Mouse (Mus musculus) liver, adult 10 weeks (tissue): ENCODE measurements around the gene Tmem231. TPM values are rescaled to one million over a fixed set of nuclear protein-coding genes. Genes with fewer than 3 reads are reported as not detected.

Experiments
- polyA plus RNA-seq: library from polyadenylated mRNA; stranded (reverse); fragments of 350-450 nt; fragmentation: Illumina TruSeq; extraction: RNeasy Lipid Tissue Mini Kit (QIAGEN cat#74804); gene quantifications from one replicate; pipeline ENCODE4 v1.2.3, GENCODE M21; 2014; ENCODE audit warnings: low read depth, low replicate concordance

Gene Tmem231
- not detected for polyA plus RNA-seq

DNA sequence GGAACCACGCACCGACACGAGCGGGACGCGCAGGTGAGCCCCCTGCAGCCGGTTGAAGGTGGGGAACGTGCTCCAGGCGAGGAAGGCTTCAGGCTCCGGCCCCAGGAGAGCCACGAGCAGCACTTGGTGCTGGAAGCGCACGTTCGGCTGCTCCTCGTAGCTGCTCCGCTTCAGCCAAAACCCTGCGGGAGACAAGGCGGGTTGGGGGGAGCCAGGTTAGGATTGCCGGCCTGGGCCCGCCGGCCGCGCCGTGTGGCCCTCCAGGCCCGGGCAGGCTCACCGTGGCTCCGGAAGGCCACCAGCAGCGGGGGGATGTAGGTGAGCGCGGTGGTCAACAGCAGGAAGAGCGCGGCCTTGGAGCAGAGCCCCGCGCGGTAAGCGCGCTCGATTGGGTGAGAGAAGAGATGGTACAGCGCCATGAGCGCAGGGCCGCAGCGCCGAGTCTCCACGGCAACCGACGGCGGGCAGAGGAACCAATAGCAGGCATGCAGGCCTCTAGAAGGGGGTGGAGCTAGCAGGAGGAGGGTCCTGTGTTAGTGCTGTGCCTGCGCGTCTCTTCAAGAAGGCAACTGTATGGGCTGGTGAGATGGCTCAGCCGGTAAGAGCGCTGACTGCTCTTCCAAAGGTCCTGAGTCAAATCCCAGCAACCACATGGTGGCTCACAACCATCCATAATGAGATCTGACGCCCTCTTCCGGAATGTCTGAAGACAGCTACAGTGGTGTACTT is at the start of gene Tmem231:
TSS of gene Tmem231 (minus strand) at position 534 of the 729 bp plus-strand sequence.

GRCm38 (mm10) chr8:111940171-111941100 is 6.8 kb upstream of the Tmem231 start, which contains the start of gene Gabarapl2:
TSS of gene Gabarapl2 (plus strand) at chr8:111940703.

GRCm38 (mm10) chr8:111909621-111910450 is 23.8 kb downstream of the Tmem231 start, which contains the start of gene Chst5:
TSS of gene Chst5 (minus strand) at chr8:111910447.

DNA sequence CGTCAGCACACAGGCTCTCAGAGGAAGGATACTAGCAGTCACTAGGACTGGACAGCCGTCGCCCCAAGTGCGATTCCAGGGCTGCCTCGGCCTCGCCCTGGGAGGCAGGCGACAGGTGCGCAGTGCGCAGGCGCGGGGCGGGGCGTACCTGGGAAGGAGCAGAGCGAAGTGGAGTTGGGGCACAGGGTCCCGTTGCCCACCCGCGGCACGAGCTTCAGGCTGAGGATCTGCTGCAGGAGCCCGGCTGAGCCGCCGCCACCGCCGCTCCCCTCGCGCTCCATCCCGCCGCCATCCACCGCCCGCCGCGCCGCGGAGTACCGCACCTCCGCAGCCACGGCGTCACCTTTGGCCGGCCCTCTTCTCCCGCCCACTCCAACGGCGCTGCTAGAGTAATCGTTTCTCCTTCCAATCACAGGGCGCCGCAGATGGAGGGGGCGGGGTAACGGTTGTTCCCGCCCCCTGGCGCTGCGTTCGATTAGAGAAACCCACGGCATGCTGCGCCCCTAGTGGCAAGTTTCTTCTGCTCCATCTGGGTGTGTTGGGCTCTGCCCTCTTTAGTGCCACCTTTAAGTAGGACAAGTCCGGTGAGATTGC is 57.2 kb downstream of the Tmem231 start, which contains the start of gene Tmem170:
TSS of gene Tmem170 (minus strand) at position 396 of the 594 bp plus-strand sequence.

Other genes with a start within 250 kb of the Tmem231 start
- not detected for gene Ctrb1, start 242.9 kb downstream of the Tmem231 start, polyA plus RNA-seq
- 0.69 TPM for gene Bcar1, start 190.1 kb downstream of the Tmem231 start, polyA plus RNA-seq
- gene Cfdp1, start 79.6 kb downstream of the Tmem231 start, polyA plus RNA-seq, result 82.5 TPM
- gene Tmem170, start 57.1 kb downstream of the Tmem231 start, polyA plus RNA-seq, result 10.5 TPM
- not detected for gene Chst5, start 23.4 kb downstream of the Tmem231 start, polyA plus RNA-seq
- 83.9 TPM for gene Gabarapl2, start 6.8 kb upstream of the Tmem231 start, polyA plus RNA-seq
- 1.6 TPM for gene Adat1, start 58.4 kb upstream of the Tmem231 start, polyA plus RNA-seq
- gene Kars, start 77.4 kb upstream of the Tmem231 start, polyA plus RNA-seq, result 23.1 TPM
- gene Terf2ip, start 77.5 kb upstream of the Tmem231 start, polyA plus RNA-seq, result 10.3 TPM
- 0.79 TPM for gene Gm6793, start 81.2 kb upstream of the Tmem231 start, polyA plus RNA-seq